Mouse (Mus musculus) CH12F3 (cell line): ENCODE data around the gene Fubp1.
"Not testable (repeated sequence)": the region's sequence is repeated elsewhere in the genome, so short reads cannot be mapped to it uniquely, and the experiment has no call there.

ENCODE experiments used
- in situ Hi-C: fragments of 300-500 bp; cut with MboI; formaldehyde crosslinking; loops from 2 replicates; pipeline ENCODE4 v1.14.3; 2020; ENCODE audit warnings: low sequenced_read_pairs

Fubp1 gene

GRCm38 (mm10) chr3:152192238-152192931 is 17.8 kb upstream of the Fubp1 start:
- in situ Hi-C loops = no loop called here

- in situ Hi-C loops = no loop called here
These were observed 17.0 kb upstream of the Fubp1 start for GRCm38 (mm10) chr3:152193177-152193576.

- in situ Hi-C loops = no loop called here
These were observed 16.6 kb upstream of the Fubp1 start for GRCm38 (mm10) chr3:152193635-152194097.

GRCm38 (mm10) chr3:152197246-152197645 is 13.0 kb upstream of the Fubp1 start:
- in situ Hi-C loops = not testable (repeated sequence)

- in situ Hi-C loops = no loop called here
These were observed 11.1 kb upstream of the Fubp1 start for GRCm38 (mm10) chr3:152199125-152199524.

- in situ Hi-C loops = no loop called here
These were observed 9.0 kb upstream of the Fubp1 start for GRCm38 (mm10) chr3:152201181-152201580.

- in situ Hi-C loops = no loop called here
These were observed 8.6 kb upstream of the Fubp1 start for GRCm38 (mm10) chr3:152201651-152202050.

- in situ Hi-C loops = no loop called here
These were observed 7.3 kb upstream of the Fubp1 start for GRCm38 (mm10) chr3:152202942-152203341.

- in situ Hi-C loops = no loop called here
These were observed 6.8 kb upstream of the Fubp1 start for GRCm38 (mm10) chr3:152203411-152203810.

GRCm38 (mm10) chr3:152203996-152204395 is 6.2 kb upstream of the Fubp1 start:
- in situ Hi-C loops = no loop called here

GRCm38 (mm10) chr3:152204577-152204976 is 5.6 kb upstream of the Fubp1 start:
- in situ Hi-C loops = no loop called here

GRCm38 (mm10) chr3:152207156-152207555 is 3.1 kb upstream of the Fubp1 start:
- in situ Hi-C loops = no loop called here

GRCm38 (mm10) chr3:152208096-152208885 is 1.9 kb upstream of the Fubp1 start:
- in situ Hi-C loops = no loop called here

- in situ Hi-C loops = no loop called here
These were observed 850 bp upstream of the Fubp1 start for GRCm38 (mm10) chr3:152209177-152209966.

- in situ Hi-C loops = no loop called here
These were observed 638 bp downstream of the Fubp1 start for GRCm38 (mm10) chr3:152210728-152211391.

GRCm38 (mm10) chr3:152211731-152212279 is 1.6 kb downstream of the Fubp1 start:
- in situ Hi-C loops = no loop called here

- in situ Hi-C loops = no loop called here
These were observed 3.2 kb downstream of the Fubp1 start for GRCm38 (mm10) chr3:152213416-152213815.

GRCm38 (mm10) chr3:152224918-152225317 is 14.7 kb downstream of the Fubp1 start:
- in situ Hi-C loops = no loop called here

GRCm38 (mm10) chr3:152225906-152226305 is 15.7 kb downstream of the Fubp1 start:
- in situ Hi-C loops = no loop called here

GRCm38 (mm10) chr3:152228843-152229242 is 18.6 kb downstream of the Fubp1 start:
- in situ Hi-C loops = no loop called here
